Mouse (Mus musculus) intestine, embryonic 15.5 days (tissue): ENCODE measurements around the gene Zdhhc21. TPM values are rescaled to one million over a fixed set of nuclear protein-coding genes. Genes with fewer than 3 reads are reported as not detected.

Experiments
- ATAC-seq: fragments of 200-750 bp; cut with Nextera tagmentation; 2 replicates; pipeline ENCODE4 v1.8.0; 2017; ENCODE audit warnings: moderate TSS enrichment, moderate library complexity
- H3K27ac ChIP-seq: fragments of 300-500 bp; sonication (generic); 2 replicates; pipeline ENCODE4 v1.5.1; 2015; ENCODE audit warnings: mild to moderate bottlenecking, inconsistent platforms
- H3K27me3 ChIP-seq: fragments of 300-500 bp; sonication (generic); replicated peaks from 2 replicates; pipeline ENCODE4 v1.6.1; 2015; ENCODE audit warnings: inconsistent platforms
- H3K36me3 ChIP-seq: fragments of 300-500 bp; sonication (generic); 2 replicates; pipeline ENCODE4 v1.6.1; 2015; ENCODE audit warnings: inconsistent platforms
- H3K4me1 ChIP-seq: fragments of 300-500 bp; sonication (generic); replicated peaks from 2 replicates; pipeline ENCODE4 v1.6.1; 2015; ENCODE audit warnings: inconsistent platforms
- H3K4me2 ChIP-seq: fragments of 300-500 bp; sonication (generic); replicated peaks from 2 replicates; pipeline ENCODE4 v1.6.1; 2015; ENCODE audit warnings: mild to moderate bottlenecking, inconsistent platforms
- H3K4me3 ChIP-seq: fragments of 300-500 bp; sonication (generic); replicated peaks from 2 replicates; pipeline ENCODE4 v1.5.1; 2015; ENCODE audit warnings: inconsistent platforms
- H3K9ac ChIP-seq: fragments of 300-500 bp; sonication (generic); 2 replicates; pipeline ENCODE4 v1.6.1; 2015; ENCODE audit warnings: inconsistent platforms
- H3K9me3 ChIP-seq: fragments of 300-500 bp; sonication (generic); 2 replicates; pipeline ENCODE4 v1.6.1; 2016; ENCODE audit warnings: inconsistent platforms
- WGBS: fragments of 180-500 bp; shearing (Covaris S2); methylation state at CpG from one replicate; pipeline ENCODE4 v1.1.7; 2015; 5-methylcytosine and 5-hydroxymethylcytosine counted together
- polyA plus RNA-seq: library from polyadenylated mRNA; unstranded; fragments of >200 nt; fragmentation: Nextera tagmentation; extraction: Ambion mirVana; gene quantifications from 2 replicates; pipeline ENCODE4 v1.2.1, GENCODE M21; 2015

The Zdhhc21 gene
- polyA plus RNA-seq, 1 experiment from 2014 or later = 17.7 TPM

DNA sequence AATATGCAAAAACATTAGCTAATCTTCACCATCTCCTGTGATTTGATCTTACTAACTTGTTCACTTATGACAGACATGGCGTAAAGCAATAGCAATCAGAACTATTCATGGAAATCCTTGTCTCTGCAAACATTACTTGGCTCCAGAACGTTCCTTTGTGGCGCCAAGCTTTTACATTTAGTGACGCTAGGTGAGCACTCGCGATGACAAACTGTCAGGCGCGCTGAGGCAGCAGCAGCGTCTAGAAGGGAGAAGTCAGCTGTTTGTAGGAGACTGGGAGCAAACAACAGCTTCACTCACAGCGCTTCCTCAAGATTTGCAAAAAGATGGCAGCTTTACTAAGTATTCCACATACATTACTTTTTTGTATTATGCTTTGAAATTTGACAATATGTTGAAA is 51.9 kb downstream of the Zdhhc21 start:
- Histone ChIP-seq H3K9ac (no peak overlapping the region), H3K27ac (no peak overlapping the region), H3K36me3 (no peaks in the 10 kb centered on the region), H3K4me1 (no peaks in the 10 kb centered on the region), H3K4me3 (no peak overlapping the region), H3K9me3 (no peaks in the 10 kb centered on the region), H3K27me3 (no peaks in the 10 kb centered on the region), H3K4me2 (no peak overlapping the region)
- no peak for ATAC-seq
- 80% methylated on average over 10 of the region's 10 CpGs for WGBS

DNA sequence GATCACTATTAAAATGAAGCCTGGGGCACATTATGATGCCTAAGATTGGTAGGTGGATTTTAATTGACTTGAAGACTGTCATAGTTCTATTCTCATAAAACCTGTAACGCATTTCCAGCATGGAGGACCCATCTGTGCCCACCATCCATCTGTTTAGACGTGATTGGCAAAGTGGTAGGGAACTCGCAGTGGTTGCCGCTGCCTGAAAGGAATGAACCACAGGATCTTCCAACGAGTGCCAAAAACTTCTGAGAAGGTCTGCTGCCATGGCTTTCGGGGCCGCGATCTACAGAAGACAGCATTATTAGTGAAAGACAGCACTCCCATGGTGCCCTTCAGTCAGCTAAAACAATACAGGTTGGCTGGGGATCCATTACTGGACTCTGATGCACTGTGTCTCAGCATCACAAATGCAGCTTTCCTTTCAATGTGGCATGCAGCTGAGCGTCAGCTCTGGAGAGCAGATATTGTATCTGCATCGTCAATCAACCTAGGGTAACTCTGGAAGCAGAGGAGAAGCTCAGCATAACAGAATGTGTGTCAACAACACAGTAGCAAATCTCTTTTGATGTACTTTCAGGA is 53.5 kb downstream of the Zdhhc21 start:
- H3K4me2 ChIP-seq = no peak overlapping the region
- no peaks in the 10 kb centered on the region for H3K27me3 ChIP-seq
- H3K4me3 ChIP-seq = no peak overlapping the region
- no peaks in the 10 kb centered on the region for H3K9me3 ChIP-seq
- H3K27ac ChIP-seq = no peak overlapping the region
- no peaks in the 10 kb centered on the region for H3K36me3 ChIP-seq
- no peak overlapping the region for H3K9ac ChIP-seq
- ATAC-seq = no peak
- H3K4me1 ChIP-seq = no peaks in the 10 kb centered on the region
- 90% methylated on average over 10 of the region's 10 CpGs for WGBS

DNA sequence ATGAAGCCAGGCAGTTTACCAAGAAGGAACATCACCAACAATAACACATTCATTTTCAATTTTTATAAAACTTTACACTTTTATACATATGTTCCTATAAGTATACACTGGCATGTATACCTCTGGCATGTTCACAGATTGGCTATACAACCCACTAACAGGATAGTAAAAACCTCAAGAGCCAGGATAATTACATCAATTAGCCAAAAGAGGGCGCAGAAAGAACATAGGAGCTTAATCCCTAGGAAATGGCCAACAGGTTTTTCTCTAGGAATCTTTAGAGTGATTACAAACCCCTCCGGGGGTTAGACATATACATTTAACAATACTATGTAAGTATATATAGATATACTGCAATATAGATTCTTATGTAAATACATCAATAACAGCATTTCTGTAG is 55.7 kb downstream of the Zdhhc21 start:
- 47% methylated on average over 2 of the region's 2 CpGs for WGBS
- Histone ChIP-seq H3K4me2 (no peak overlapping the region), H3K9ac (no peak overlapping the region), H3K27me3 (no peaks in the 10 kb centered on the region), H3K4me1 (no peaks in the 10 kb centered on the region), H3K36me3 (no peaks in the 10 kb centered on the region), H3K27ac (no peak overlapping the region), H3K4me3 (no peak overlapping the region), H3K9me3 (no peaks in the 10 kb centered on the region)
- ATAC-seq = no peak

DNA sequence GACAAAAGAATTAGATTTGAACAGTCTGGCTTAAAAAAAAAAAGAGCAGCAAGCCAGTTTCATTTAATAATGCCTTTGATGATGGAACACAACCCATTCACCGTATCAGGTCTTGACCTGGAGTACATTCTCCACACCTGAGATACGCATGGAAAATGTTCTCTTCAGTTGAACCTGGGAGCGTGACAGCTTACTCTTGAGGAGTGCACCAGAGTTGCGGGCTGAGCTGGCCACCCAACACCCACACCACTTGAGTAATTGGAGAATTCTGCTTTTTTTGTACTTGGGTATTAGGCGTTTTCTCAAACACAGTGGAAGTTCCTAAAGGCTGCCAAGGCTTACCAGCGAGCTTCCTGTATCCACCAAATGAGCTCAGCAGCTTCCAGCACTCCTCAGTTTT is 66.2 kb downstream of the Zdhhc21 start:
- no peaks in the 10 kb centered on the region for H3K27me3 ChIP-seq
- no peak overlapping the region for H3K27ac ChIP-seq
- no peak overlapping the region for H3K4me2 ChIP-seq
- no peak for ATAC-seq
- no peaks in the 10 kb centered on the region for H3K4me1 ChIP-seq
- H3K9me3 ChIP-seq = no peaks in the 10 kb centered on the region
- no peak overlapping the region for H3K4me3 ChIP-seq
- WGBS = 82% methylated on average over 6 of the region's 6 CpGs
- H3K36me3 ChIP-seq = no peaks in the 10 kb centered on the region
- no peak overlapping the region for H3K9ac ChIP-seq

DNA sequence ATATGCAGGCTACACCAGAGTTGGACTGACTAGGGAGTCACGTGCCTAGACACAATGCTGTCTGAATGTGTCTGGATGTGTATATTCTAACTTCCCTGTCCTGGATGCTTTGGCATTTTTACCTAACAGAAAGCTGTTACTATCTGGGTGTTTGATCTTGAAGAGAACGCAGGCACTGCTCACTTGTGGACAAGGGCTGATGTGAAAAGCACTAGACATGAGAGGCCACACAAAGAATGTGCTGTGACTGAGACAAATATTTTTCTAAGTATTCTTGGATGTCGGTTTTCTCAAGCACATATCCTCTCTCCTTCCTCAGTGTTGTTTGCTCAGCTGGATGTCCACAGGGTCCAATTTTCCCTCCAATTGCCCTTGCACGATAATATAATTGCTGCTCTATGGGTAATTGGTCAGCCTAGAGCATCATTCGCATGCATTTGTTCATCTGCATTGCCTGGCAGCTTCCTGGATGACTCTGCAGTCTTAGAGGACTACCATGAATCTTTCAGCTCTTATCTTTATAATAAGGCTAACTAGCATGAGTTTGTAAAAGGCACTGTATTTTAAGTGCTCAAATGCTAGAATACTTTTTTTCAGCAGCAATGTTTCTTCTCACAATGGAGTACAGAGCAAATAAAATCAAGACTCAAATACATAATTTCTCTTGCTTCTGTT is 66.7 kb downstream of the Zdhhc21 start:
- Histone ChIP-seq H3K4me3 (no peak overlapping the region), H3K9me3 (no peaks in the 10 kb centered on the region), H3K4me2 (no peak overlapping the region), H3K36me3 (no peaks in the 10 kb centered on the region), H3K4me1 (no peaks in the 10 kb centered on the region), H3K27ac (no peak overlapping the region), H3K27me3 (no peaks in the 10 kb centered on the region), H3K9ac (no peak overlapping the region)
- WGBS = 66% methylated on average over 5 of the region's 5 CpGs
- ATAC-seq = no peak

DNA sequence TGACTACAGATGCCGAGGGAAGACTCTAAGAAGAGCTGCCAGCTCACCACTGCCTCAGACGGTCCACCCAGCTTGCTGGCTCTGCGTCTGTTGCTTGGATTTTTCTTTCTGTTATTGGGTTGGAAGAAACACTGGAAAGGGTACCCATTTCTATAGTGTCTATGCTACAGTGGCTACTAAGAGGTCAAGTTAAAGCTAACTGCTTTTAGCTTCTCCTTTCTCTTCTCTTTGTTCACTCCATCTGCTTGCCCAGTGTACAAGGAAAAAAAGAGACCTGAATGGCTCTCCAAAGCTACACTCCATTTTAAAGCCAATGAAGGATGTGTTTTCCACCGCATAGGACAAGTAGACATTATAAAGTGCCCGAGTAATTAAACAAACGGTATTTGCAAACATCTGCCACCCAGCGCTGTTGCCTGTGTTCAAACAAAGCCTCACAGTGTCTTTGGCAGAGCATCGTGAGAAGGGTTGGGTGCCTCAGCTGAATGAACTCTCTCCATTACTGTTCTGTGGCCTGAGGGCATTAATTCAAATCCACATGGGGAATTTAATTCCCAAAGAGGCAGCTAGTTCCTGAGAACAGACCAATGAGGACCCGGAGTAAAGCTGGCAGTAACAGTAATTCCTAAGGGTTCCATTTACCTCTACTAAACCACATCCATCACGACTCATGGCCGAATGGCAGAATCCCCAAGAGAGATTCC is 94.1 kb downstream of the Zdhhc21 start:
- Histone ChIP-seq H3K4me1 (no peaks in the 10 kb centered on the region), H3K9me3 (no peaks in the 10 kb centered on the region), H3K27ac (no peak overlapping the region), H3K36me3 (no peaks in the 10 kb centered on the region), H3K4me2 (no peak overlapping the region), H3K9ac (no peak overlapping the region), H3K27me3 (no peaks in the 10 kb centered on the region), H3K4me3 (no peak overlapping the region)
- WGBS = 78% methylated on average over 11 of the region's 11 CpGs
- no peak for ATAC-seq

DNA sequence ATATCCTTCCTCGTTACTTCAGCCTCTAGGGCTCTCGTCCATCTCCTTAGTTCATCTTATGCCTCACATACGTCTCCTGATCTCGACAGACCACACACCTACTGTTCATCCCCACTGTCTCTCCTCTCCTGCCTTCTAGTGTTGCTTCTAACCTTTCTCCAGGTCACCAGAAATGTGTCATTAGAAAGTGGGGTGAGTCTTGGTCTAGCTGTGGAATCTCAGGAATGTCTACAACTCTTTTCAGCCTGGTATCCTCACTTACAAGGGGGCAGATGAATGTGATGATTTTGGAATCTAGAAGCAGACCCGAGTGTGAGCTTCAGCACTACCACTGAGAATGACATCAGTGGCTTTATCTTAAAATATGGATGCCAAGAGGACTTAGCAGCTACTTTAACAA is 96.2 kb downstream of the Zdhhc21 start:
- no peak overlapping the region for H3K4me2 ChIP-seq
- 46% methylated on average over 5 of the region's 5 CpGs for WGBS
- no peak for ATAC-seq
- H3K4me1 ChIP-seq = no peaks in the 10 kb centered on the region
- no peaks in the 10 kb centered on the region for H3K9me3 ChIP-seq
- no peaks in the 10 kb centered on the region for H3K27me3 ChIP-seq
- H3K27ac ChIP-seq = no peak overlapping the region
- no peaks in the 10 kb centered on the region for H3K36me3 ChIP-seq
- H3K9ac ChIP-seq = no peak overlapping the region
- H3K4me3 ChIP-seq = no peak overlapping the region

DNA sequence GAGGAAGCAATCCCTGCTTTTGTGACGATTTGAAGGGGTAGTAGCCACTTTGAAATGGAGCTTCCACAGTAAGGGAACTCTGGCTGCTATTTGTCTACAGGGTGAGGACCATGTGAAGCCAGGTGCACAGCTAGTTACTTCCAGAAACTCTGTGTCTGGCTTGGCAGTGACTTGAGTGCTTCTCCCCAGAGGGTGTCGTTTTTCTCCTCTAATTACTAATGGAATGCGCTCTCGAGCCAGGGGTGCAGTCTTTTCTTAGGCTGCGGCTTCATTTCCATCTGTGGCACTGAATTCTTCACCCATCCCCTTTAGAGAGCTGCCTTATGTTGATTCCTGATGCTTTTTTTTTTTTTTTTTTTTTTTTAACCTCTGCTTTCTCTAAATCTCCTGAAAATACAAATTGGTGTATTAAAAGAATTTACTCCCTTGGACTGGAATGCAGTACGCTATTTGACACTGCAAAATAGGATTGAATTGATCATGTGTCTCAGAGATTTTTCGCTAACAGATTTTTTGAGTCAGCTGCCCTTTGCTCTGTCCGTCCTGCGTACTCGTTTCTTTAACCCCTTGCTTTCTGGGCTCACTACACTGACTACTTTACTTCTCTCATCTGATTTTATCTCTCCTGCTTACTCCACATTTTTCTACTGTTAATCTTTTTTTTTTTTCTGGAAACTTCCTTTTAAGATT is 97.2 kb downstream of the Zdhhc21 start:
- Histone ChIP-seq H3K9ac (no peak overlapping the region), H3K27me3 (no peaks in the 10 kb centered on the region), H3K9me3 (no peaks in the 10 kb centered on the region), H3K36me3 (no peaks in the 10 kb centered on the region), H3K4me3 (no peak overlapping the region), H3K4me2 (no peak overlapping the region), H3K4me1 (no peaks in the 10 kb centered on the region), H3K27ac (no peak overlapping the region)
- no peak for ATAC-seq
- WGBS = 9% methylated on average over 10 of the region's 10 CpGs

DNA sequence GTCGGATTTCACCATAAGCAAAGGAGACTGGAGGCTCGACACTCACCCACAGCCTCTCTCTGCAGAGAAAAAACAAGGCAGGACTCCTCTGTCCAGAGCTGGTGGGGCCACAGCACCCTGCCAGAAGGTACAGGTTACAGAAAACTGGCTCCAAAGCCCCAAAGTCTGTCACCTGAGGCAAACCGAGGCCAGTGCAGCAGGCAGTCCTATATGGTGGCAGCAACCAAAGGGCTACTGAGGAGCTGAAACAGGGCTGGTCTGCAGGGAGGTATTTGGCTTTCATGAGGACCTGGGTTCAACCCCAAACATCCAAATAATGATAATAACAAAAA is 103.5 kb downstream of the Zdhhc21 start:
- no peaks in the 10 kb centered on the region for H3K4me1 ChIP-seq
- no peak overlapping the region for H3K9ac ChIP-seq
- no peak overlapping the region for H3K4me3 ChIP-seq
- no peak overlapping the region for H3K4me2 ChIP-seq
- 26% methylated on average over 3 of the region's 3 CpGs for WGBS
- H3K36me3 ChIP-seq = no peaks in the 10 kb centered on the region
- H3K9me3 ChIP-seq = no peaks in the 10 kb centered on the region
- no peaks in the 10 kb centered on the region for H3K27me3 ChIP-seq
- no peak for ATAC-seq
- H3K27ac ChIP-seq = no peak overlapping the region

DNA sequence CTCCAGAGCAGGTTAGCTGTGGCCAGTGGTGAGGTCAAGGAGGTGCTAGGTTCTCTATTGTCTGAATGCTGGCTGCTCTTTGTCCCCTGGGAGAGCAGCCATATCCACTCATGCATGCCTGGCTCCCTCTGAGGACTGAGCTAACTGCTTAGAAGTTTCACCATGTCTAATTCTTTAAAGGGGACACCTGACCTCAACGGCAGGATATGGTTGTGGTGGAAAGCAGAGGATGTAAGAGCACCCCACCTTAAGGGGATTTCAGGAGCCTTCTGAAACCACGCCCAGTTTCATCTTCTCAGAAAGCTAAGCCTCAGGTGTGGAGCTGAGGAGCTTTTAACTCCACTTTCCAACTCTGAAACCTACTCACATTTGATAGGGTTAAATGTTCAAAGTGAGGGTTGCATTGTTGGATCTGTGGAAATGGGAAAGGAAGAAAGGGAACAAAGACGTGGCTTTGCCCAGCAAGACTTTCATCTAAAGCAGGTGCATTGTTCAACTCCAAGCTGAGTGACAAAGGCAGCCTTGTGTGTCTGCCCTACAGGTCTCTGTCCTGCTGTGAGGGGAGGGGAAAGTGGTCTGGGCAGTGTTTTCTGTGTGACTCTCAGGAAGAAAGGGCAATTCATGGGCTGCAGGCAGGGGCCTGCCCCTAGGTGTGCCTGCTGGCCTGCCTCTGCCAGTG is 104.0 kb downstream of the Zdhhc21 start:
- Histone ChIP-seq H3K9ac (no peak overlapping the region), H3K4me3 (no peak overlapping the region), H3K27me3 (no peaks in the 10 kb centered on the region), H3K36me3 (no peaks in the 10 kb centered on the region), H3K27ac (no peak overlapping the region), H3K9me3 (no peaks in the 10 kb centered on the region), H3K4me2 (no peak overlapping the region), H3K4me1 (no peaks in the 10 kb centered on the region)
- ATAC-seq = no peak
- WGBS = 62% methylated on average over 3 of the region's 3 CpGs
